Mouse (Mus musculus) spleen, postnatal 36 days (tissue): Measurements from ENCODE around the gene Nf2.
"Not testable (repeated sequence)": the region's sequence is repeated elsewhere in the genome, so short reads cannot be mapped to it uniquely, and the experiment has no call there.

Experiments used
- DNase-seq, 2 experiments: peaks; one replicate each; pipeline ENCODE4 v3.0.0; 2022; ENCODE audit warnings: low spot score in 2 of 2, mixed read lengths in 1 of 2

The Nf2 gene

DNA sequence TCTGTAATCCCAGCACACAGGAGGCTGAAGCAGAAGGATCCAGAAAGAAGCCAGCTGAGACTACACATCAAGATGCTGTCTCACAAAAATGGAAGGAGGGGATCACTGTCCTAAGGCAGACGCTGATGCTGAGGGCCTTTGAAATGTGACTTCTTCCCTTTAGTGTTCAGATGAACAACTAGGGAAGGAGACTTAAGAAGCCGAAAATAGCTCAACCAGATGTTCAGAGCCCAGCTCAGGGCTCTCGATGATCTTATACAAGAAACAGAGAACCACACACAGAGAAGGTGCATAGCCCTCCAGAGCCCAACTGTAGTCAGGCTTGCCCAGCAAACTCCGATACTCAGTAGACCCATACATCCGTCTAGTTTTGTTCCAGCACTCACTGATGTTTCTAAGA, 12.0 kb downstream of the Nf2 start:
- DNase-seq: no peak

DNA sequence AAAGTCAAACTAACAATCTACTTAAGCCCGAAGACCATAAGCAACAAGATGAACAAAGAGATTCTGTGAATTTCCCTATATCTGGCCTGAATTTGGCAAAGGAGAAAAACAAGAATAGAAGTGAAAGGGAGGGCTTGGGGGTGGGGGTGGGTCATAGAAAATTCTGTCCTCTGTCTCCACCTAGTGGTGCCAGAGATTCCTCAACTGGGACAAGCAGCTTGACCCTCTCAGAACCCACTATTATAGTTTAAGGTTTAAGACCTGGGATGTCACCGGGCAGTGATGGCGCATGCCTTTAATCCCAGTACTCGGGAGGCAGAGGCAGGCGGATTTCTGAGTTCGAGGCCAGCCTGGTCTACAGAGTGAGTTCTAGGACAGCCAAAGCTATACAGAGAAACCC, 12.6 kb downstream of the Nf2 start:
- peak; percentile 17 to 21 for DNase-seq

DNA sequence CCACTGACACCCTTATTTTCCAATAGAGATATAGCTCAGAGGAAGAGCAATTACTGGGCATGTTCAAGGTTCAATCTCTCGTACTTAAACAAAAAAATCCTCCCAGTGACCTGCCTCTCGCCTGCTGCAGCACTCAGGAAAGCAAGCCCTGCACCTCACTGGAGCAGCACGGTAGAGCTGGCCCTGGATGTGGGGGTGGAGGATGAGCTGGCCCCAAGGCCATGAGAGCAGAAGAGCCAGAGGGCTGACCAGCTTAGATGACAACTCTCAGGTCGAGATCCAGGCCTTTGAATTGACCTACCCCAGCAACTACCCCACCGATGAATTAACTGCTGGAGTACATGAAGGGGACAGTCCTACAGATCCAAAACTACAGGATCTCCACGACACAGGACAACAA, 13.9 kb downstream of the Nf2 start:
- DNase-seq: no peak

DNA sequence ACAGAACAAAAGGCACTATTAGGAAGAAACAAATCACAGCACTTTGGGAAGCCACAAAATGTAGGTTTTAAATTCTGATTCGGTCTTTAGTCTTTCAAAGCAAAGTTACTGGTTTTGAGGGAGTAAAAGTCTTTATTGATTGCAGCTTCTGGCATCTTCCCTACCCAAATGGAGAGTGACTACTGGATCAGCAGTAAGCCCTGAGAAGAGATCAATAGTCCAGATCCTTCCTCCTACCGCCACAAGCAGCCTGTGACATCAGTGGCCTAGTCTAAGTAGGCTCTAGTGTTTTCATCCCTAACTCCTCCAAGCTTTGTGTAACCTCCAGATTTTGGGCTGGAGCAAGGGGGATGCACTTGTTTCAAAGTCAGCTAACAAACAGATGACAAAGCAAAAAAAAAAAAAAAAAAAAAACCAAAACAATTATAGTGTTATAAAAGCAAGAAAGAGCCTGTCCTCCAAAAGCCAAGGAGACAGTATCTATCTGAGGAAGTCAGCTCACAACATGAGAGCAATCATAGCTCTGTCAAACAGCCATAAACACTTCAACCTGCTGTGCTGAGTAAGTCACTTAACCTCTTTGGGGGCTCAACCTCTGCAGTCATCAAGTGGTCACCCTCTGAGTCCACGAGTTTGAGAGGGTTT, 15.9 kb downstream of the Nf2 start:
- DNase-seq: no peak

DNA sequence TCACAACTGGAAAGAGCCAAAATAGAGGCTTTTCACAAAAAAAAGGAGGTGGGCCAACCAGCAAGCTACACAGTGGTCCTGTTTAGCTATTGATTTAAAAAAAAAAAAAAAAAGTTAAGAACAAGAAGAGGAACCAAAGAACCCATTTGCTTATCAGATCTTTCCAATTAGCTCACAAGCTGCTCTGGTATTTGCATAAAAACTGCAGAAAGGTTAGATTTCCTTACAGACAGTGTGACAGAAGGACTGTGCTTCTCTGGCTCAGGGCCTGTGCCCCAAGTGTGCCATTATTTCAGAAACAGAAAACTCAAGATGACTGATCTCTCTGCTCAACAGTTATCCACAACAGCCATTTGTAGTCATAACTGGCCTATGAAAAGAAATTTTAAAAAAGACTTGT, 18.3 kb downstream of the Nf2 start:
- peak in 1 of 2 experiments; percentile 7 for DNase-seq

DNA sequence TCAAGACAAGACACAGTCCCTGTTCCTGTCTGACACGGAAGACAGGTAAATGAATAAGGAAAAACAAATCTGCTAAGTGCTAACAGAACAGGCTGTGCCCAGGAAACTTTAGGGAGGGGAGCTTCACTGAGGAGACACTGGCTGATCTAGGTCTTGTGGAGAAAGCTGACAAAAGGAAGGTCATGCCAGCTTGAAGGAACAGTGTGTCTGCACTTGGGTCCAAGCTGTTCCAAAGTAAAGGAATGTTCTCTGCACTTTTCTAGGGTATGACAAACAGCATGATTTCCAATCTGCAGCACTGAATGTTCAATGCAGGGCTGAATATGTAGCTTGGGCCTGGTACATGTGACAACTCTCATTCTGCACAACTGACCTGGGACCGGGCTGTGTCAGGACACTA, 21.4 kb downstream of the Nf2 start:
- no peak for DNase-seq

DNA sequence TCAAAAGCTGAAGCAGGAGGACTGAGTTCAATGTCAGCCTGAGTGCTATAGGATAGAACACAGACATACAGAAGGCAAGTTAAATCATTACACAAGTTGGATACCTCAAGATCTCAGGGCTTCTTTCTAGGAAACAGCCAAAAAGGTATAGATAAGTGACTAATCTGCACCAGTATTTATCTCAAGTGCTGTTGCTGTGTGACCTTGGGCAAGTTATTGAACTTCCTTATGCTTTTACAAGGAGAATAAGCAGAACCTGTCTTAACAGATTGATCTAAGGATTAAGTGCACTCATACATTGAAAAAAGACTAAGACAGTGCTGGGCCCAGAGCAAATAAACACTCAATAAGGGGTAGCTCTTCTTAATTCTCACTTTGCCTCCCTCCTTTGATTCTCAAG, 22.0 kb downstream of the Nf2 start:
- no peak for DNase-seq

DNA sequence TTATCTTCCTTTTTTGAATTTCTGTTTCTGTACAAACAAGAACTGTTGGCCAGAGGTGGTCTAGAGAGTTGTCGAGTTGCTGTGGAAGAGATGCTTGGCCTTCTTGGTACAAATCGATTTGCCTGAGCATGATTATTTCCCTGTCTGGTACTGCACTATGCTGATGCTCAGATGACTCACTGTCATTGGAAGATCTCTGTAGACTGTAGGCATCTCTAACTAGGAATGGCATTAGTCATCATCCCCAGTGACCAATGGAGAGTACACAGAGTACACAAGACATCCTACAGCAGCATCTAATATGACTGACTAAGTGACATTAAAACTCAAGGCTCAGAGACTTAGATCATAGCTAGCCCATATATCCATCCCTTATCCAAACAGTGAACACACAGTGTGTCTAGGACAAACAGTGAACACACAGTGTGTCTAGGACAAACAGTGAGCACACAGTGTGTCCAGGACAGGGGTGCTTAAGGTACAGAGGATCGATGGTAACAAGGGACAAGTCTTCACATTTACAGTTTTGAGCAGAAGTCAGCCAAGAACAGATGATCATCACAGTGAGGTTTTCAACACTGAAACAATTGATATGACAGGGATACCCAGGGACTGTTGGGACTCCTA, 23.1 kb downstream of the Nf2 start:
- DNase-seq: no peak

DNA sequence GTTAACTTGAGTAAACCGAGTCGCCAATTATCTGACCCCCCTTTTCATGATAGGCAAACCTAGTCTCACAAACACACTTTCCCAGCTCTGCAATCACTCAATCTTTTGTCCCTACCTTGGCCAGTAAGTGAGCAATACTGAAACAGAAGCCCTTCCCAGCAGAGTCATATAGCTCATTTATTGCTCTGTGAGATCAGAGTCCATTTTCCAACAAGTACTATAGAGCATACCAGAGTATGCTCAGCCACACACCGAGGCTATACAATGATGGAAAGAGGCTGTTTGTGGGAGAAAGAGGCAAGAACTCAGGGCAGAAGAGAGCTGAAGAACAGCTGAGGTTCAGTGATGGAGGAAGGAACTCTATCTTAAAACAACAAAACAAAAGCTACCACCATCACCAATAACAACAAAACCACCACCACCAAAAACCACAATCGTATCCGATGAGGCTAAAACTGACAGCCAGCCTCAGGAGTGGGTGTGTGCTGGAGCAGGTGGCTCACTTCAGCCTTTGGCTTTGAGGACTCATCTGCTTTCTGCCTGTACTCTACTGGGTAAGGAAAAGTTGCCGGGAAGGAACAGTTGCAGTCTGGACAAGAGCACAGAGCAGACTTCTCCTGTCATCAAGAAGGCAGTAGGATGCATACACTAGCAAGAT, 25.6 kb downstream of the Nf2 start:
- no peak for DNase-seq

DNA sequence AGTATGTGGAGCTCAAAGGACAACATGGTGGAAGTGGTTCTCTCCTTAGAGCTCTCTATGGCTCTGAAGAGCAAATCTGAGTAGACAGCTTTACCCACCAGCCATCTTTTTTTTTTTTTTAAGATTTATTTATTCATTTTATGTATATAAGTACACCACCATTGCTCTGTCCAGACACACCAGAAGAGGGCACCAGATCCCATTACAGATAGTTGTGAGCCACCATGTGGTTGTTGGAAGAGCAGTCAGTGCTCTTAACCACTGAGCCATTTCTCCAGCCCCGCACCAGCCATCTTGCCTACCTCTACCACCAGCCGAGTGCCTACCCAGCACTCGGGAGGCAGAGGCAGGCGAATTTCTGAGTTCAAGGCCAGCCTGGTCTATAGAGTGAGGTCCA, 26.9 kb downstream of the Nf2 start:
- DNase-seq: not testable (repeated sequence)

DNA sequence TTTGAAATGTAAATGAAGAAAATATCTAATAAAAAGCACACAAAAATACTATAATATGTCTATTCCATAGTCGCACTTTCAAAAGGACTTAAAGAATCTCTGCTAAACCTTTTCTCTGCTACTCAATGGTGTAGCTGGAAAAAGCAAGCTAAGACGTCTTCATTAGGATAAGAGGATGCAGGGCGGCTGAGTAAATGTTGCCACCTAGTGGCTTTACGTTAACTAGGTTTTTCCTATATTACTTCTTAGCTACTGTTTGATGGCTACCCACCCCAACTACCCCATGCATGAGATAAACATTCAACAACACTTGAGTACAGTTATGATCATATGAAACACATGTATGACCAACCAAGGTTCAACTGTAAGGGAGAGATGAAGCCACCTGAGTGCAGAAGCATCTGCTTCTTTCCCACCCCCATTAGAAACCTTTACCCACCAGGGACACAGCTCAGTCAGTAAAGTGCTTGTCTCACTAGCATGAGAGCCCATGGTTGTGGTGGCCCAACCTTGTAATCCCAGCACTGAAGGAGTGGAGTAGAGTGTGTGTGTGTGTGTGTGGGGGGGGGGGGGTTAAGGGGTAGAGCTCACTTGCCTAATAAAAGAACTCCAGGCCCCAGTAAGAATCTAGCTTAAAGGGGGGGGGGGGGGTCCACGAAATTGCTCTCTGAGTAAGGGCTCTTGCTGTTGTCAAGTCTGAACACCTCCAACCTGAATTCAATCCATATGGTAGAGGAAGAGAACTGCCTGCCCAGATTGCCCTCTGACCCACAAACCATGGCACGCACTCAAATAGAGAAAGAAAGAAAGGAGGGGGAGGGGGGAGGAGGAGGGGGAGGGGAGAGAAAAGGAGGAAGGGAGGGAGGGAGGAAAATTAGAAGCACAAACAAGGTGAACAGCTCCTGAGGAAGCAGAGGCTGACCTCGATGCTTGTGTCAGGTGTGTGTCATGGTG, 27.6 kb downstream of the Nf2 start:
- no peak for DNase-seq

DNA sequence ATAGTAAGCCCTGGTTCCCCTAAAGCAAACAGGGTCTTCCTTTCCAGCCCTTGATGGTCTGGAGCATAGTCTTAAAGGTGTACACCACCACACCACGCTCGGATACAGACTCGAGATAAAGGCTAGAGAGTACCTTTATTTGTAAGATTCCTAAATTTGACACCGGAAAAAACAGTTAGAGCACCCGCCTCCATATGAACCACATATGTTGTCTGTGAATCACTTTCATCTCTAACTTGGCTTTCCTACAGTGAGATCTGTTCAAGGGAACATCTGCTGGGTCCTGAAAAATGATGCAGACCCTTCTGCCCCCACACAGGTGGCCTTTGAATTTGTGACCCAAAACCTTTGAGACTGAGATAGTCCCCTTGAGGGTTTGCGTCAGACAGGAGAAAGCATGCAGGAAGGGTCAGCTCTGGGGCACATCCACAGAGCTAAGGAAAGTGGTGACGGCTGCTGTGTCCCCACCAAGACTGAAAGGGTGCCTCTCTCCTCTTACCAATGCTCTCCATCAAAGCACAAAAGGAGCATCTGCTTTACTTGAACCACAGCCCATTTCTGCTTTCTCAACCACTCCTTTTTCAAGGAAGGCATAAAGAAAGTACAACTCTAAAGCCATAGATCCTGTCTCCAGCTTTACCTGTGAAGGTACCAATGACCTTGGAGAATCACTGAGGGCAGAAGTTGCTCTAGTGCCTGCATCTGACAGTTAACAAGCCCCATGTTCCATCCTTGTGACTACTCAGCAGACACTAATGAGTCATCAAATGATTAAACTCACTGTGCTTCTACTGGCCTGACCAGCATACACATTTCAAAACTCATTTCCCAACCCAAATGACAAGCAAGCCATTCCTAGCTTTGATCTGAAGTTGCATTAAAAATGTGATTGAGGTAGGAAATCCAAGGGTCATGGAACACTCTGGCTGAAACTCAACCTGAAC, 34.6 kb downstream of the Nf2 start:
- no peak for DNase-seq

DNA sequence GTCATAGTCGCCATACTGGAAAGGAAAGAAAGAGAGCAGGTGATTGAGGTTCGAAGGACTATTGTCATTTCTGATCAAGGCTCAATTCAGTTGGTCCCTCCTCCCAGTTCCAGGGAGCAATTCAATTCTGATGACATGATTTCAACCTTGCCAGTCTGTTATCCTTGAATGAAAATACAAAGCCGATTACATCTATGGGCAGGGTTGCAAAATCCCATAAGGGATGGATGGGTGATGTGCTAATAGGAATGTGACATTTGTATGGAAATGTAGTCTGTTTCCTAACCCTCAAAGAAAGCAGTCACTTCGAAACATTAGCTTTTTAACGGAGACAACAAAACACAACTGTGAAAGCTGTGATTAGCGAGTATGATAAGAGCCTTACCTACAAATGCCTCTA, 41.0 kb downstream of the Nf2 start:
- no peak for DNase-seq

DNA sequence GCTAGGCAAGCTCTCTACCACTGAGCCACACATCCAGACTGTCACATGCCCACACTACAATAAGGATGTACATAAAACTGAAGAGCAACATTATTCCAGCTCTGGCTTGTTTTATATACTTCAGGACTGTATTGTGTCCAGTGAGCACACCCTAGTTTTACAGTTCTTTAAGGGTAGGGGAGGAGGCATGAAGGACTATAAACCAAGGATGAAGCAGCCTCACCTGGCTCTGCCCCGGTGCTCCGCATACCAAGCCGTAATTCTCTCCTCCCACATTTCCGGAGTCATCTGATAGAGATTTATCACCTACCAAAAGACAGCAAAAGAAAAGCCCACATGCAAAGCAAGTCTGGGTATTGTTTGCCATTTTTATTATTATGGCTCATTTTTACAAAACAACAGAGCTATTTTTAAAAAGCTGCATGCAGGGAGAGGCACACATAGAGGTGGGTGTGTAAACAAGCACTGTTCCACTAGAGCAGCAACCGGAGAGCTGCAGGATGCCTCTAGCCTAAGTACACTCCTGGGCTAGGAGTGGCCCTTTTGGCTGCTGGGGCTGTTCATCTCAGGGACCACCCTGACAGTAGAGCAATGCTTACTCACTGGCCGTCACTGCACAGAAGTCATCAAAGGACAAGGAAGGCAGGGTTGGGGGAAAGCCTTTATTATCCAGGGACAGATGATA, 43.2 kb downstream of the Nf2 start:
- no peak for DNase-seq

DNA sequence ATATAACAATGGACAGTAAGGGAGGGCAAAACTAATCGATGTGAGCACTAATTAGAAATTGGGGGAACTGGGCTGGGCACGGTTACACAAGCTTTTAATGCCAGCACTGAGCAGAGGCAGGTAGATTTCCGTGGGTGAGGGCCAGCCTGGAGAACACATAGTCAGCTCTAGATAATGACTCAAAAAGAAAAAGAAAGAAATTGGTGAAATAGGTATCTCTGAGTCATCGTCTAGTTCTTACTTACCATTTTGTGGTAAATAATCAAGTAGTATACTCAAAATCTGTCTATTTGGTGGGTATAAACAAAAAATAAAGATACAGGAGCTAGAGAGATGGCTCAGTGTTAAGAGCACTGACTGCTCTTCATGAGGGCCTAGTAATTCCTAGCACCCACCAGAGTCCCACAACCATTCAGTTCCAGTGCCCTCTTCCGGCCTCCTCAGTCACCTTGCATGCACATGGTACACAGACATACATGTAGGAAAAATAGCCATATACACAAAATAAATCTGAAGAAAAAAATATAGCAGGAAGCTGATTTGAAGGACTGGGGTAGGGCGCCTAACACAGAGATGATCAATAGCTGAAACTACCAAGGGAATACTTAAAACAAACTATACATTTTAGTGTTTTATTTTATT, 44.3 kb downstream of the Nf2 start:
- no peak for DNase-seq

DNA sequence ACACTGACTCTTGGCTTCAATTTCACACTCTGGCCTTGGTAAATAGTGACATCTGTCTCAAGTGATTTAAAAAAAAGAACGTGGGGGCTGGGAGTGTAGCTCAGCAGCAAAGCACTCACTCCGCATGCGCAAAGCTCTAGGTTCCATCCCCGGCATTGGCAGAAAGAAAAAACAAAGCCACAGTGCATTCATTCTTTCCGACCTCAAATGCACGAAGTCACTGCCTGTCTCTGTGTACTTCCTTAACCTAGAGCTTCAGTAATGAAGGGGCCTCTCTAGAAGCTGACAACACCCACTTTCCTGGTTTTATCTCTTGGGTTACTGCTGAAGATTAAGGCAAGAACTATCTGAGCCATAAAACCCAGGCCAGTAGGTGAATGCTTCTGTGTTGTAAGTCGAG, 45.4 kb downstream of the Nf2 start:
- peak; percentile 9 to 12 for DNase-seq

DNA sequence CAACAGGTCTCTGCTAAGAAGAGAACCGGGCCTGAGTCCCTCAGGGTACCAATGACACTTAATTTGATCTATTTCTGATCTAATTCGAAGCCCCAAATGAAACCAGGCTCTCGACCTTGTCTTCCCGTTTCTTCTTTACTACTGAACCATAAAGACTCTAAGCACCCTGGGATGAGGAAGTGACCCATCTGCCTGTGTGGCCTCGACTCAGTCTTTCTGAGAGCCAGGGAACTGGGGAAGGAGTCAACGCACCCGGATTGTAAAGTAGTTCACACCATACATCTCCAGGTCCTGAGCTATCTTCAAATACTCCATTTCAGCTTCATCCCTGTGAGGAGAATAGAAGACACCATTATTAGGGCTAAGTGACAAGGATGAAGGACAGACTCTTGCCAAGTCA, 45.9 kb downstream of the Nf2 start:
- no peak for DNase-seq

DNA sequence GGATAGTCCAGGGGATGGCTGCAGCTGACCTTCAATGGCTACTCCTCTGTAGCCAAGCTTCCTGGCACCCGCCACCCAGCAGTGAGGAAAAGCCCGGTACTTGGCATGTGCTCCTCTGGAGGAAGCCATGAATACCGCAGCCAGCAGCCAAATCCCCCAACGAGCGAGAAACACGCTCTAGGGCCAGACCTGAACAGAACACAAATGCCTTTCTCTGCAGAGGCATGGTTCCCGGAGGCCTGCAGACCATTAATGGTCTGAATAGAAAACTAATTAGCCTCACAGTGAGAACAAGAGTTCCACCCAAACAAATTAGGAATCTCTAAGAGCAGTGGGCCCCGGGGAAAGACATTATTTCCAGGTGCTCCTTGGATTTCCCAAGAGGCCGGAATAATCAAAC, 46.3 kb downstream of the Nf2 start:
- no peak for DNase-seq

DNA sequence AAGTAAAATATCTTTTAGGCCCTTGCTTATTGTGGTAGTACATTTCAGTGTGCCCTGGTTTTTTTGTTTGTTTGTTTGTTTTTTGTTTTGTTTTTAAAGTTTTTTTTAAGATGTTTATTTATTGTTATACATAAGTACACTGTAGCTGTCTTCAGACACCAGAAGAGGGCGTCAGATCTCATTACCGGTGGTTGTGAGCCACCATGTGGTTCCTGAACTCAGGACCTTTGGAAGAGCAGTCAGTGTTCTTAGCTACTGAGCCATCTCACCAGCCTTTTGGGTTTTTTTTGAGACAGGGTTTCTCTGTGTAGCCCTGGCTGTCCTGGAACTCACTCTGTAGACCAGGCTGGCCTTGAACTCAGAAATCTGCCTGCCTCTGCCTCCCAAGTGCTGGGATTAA, 46.9 kb downstream of the Nf2 start:
- DNase-seq: not testable (repeated sequence)

DNA sequence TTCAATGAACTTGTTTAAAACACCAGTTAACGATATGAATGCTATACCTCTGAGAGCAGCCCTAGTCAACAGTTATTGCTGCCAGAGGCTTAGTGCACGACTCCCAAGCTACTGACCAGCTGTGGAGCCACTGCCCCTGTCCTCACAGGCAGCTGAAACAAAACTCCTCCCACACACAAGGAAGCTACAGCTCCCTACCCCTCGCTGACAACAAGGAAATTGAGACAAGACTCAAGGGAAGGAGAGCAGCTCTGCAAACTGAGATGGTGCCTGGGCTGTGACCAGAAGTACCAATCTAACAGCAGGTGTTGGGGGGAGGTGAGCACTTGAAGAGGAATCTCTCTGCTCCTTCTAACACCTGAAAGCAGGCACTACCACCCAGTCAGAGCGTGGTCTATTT, 48.7 kb downstream of the Nf2 start:
- no peak for DNase-seq
